Mouse (Mus musculus) megakaryocyte-erythroid progenitor cell, adult 5-6 weeks (primary cell): Measurements from ENCODE around the gene Eml3. TPM values are rescaled to one million over a fixed set of nuclear protein-coding genes. Genes with fewer than 3 reads are reported as not detected.
"Not testable (repeated sequence)": the region's sequence is repeated elsewhere in the genome, so short reads cannot be mapped to it uniquely, and the experiment has no call there.

Experiments used
- ATAC-seq: replicated peaks from 2 replicates; pipeline ENCODE4 v1.8.0; 2016; ENCODE audit warnings: mild to moderate bottlenecking, inconsistent platforms; ENCODE audit not compliant: severe bottlenecking, poor library complexity, low FRiP score, low TSS enrichment
- total RNA-seq, 2 experiments: library from RNA; stranded (forward) in 1 of 2; stranded (reverse) in 1 of 2; fragments of 200-1000, 215-1000 nt in 1 of 2; fragments of >200 nt in 1 of 2; fragmentation: Nextera tagmentation in 1 of 2; gene quantifications; 2 replicates each; pipeline ENCODE4 v1.2.3; 2014 to 2017

The Eml3 gene
- 29.3 and 45.8 TPM in 2 replicates for total RNA-seq (2014; fragmentation: Nextera tagmentation)
- 14.5 and 23.6 TPM in 2 replicates for total RNA-seq (2017)

DNA sequence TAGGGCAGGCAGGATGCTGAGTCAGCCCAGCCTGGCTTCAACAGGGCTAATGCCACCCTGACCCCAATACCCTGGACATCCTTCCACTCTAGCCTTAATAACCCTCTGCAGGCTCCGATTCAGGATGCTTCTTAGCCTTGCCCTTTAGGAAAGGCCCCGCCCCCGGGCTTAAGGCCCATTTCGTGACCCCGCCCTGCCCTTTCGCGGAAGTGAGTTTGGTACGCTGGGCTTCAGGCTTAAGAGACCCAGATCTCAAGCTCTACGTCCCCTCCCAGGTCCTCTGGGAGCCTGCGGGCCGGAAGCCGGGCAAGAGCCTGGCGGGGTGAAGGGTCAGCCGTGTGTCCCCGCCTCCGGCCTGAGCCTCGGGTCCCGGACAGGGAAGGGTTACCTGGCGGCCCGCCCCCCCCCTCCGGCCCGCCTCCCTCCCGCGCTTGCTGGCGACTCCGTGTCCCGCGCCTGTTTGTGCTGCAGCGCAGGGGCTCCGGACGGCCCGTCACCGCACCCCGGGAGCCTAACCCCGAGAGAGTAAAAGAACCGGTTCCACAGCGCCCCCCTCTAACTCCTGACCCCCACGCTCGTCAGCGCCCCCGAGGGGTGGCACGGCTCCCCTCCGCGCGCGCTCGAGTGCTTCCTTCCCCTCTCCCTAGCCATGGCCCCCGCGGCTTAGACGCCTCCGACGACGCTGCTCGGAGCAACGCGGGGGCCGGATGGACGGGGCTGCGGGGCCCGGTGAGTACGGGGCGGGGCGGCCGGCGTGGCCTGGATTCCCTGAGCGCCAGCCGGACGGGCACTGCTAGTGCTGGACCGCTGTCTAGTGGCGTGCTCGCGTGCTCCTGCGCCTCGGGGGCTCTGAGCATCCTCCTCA, at the start of gene Eml3, which contains the start of gene Rom1:
Gene Eml3, plus strand, starts transcription at position 329 of the 865 bp plus-strand sequence.
Gene Rom1, minus strand, starts transcription at position 133 of the 865 bp plus-strand sequence.
- ATAC-seq: peak; percentile 36

DNA sequence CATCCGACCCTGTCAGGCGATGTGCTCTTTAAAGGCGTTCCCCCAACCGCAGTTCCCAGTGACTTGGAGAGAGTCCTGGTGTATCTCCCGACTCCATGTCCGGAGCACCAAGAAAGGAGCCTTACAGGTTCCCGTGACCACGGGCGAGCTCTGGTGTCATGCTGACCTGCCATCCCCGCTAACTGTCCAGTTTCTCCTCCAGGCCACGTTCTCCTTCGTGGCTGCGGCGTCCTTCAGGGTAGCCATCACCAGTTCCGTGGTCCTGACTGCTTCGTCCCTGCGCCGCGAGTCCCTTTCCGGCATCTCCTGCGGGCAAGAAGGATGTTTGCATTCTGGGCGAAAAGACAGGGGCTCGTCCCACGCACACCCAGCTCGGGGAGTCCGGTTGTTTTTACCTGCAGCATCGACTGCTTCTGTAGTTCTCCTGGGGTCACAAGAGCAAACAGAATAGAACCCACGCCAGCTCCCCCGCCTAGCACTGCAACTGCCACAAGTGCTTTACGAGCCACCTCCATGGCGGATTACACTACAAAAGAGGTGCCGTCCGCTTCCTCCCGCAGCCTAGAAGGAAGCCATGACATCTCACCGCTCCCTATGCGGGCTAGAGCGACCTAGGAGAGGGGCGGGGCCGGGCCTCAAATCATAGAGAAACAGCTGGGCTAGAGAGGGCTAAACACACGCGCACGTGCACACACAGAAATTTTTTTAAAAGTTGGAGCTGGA, 48.9 kb upstream of the Eml3 start, which contains the start of gene Uqcc3:
Gene Uqcc3, minus strand, starts transcription at position 613 of the 723 bp plus-strand sequence.
- ATAC-seq: peak; percentile 98

DNA sequence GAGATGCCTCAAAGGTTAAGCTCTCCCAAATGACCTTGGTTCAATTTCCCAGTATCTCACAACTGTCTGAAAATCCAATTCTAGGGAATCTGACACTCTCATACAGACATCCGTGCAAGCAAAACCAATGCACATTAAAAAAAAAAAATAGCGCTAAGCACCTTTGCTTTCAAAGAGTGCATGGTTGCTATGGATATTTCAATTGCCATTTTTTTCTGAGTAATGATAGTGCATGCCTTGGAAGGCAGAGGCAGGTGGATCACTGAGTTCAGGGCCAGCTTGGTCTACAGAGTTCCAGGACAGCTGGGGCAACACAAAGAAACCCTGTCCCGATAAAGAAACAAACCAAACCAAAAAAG, 48.3 kb upstream of the Eml3 start:
- ATAC-seq: peak; percentile 28; the same call in 1 of the 2 replicates

DNA sequence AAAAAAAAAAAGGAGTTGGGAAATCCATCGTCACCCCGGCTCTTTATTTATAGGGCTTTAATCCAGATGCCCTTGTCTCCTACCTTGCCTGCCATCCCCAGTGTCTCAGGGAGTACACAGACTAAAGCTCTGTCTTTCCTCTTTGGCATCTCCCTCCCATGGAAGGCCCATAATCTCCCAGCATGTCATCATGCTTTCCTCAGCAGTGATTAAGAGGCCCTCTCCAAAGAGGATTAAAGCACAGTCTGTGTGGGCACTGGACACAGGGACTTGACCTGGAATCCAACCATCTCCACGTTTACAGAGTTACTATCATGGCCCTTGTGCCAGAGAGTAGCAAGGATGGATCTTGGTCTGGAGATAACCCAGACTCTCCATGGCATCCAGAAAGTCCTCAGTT, 45.7 kb upstream of the Eml3 start, which contains the start of the genes Lbhd1 and Gm49403:
Gene Lbhd1, plus strand, starts transcription at position 117 of the 400 bp plus-strand sequence.
Gene Gm49403, plus strand, starts transcription at position 315 of the 400 bp plus-strand sequence.
- ATAC-seq: no peak

DNA sequence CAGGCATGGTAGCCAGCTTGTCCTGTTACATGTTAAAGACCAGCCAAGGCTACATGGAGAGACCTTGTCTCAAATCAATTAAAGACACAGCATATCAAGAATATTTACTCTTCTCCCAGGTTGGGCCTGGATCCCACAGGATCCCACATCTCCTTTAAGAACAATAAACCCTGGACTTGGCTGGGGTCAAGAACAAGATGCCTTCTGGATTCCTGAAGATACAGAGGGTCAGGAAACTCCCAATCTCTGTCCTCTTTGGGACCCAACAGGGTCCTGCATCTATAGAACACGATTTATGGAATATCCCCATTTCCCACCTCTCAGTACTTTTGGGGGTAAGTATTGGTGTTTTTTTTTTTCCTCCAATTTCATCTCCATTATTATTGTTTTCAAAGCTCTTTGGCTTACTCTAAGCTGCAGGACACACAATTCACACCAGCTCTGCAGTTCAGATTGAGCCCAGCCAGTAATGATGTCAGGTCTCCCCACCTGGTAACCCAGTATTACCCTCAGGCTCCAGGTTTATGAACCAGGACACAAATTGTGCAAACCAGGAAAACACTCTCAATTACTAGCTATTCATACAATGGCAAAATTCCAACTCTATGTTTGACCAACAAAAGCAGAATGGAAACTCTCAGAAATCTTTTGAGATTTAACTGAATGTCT, 42.3 kb upstream of the Eml3 start:
- ATAC-seq: no peak

DNA sequence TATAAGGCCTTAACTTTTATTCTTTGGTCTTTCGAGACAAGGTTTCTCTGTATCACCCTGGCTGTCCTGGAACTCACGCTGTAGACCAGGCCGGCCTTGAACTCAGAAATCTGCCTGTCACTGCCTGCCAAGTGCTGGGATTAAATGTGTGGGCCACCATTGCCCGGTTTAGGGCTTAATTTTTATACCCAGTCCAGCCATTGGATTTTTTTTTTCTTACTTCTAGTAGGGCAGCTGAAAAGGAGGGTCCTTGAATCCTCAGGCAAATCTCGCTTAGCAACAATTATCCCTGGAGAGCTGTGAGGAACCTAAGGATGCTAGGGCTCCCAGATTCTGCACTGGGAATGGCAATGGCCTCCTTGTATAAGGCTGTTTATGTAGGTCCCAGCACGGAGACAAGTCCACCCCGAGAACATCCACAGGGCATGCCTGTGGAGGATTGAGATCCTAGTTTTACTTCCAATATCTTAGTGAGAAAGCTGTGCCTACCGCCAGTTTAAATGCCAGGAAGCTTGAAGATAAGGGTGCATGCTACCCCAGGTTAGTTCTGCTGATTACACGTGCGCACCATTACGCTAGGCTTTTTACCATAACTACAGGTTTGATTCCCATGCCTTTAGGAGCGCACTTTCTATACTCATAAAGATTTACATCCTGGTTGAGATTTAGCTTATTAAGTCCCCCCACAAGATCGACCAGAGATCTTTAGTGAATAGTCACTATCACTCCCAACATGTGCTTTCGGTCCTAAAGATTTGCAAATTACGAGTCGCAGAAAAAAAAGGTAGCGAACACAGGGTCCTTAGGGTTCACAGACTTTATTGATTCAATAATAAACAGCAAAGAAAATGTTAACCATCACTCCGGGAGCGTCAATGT, 41.5 kb upstream of the Eml3 start:
- ATAC-seq: peak; percentile 34

DNA sequence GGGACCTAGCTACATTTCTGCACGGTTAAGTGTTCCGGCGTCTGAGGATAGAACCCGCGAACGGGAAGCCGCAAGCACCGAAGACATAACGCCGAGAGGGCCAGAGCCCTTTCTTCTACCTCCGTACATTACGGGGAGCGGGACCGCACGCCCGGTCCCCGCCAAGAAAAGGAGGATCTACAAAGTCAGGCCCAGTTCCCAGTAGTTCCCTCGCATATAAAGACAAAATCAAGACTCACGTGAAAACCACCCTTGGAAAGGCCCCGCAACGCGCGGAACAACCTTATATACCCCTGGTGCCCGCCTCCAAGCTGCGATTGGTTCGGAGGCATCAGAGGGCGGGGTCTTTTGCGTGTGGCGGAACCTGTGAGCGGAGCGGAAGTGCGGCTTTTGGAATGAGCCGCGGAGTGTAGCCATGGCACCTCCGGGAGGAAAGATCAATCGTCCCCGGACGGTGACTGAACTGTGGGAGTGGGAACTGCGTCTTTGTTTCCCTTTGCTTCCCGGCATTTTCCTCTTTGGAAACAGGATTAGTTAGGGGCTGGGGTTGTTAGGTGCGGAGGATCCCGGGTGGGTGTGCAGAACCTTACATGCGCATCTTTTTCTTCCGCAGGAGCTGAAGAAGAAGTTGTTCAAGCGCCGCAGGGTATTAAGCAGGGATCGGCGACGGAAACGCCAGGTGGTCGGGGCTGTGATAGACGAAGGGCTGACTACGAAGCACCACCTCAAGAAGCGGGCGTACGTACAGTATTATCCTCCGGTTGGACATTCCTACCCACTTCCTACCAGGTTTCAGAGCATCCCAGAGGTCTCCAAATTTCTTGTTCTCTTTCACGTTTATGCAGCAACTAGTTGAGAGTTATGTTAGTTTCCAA, 40.6 kb upstream of the Eml3 start, which contains the start of the genes 1810009A15Rik and Gm49416:
Gene 1810009A15Rik, plus strand, starts transcription at position 343 of the 875 bp plus-strand sequence.
Gene Gm49416, plus strand, starts transcription at position 416 of the 875 bp plus-strand sequence.
- peak; percentile 87 for ATAC-seq

DNA sequence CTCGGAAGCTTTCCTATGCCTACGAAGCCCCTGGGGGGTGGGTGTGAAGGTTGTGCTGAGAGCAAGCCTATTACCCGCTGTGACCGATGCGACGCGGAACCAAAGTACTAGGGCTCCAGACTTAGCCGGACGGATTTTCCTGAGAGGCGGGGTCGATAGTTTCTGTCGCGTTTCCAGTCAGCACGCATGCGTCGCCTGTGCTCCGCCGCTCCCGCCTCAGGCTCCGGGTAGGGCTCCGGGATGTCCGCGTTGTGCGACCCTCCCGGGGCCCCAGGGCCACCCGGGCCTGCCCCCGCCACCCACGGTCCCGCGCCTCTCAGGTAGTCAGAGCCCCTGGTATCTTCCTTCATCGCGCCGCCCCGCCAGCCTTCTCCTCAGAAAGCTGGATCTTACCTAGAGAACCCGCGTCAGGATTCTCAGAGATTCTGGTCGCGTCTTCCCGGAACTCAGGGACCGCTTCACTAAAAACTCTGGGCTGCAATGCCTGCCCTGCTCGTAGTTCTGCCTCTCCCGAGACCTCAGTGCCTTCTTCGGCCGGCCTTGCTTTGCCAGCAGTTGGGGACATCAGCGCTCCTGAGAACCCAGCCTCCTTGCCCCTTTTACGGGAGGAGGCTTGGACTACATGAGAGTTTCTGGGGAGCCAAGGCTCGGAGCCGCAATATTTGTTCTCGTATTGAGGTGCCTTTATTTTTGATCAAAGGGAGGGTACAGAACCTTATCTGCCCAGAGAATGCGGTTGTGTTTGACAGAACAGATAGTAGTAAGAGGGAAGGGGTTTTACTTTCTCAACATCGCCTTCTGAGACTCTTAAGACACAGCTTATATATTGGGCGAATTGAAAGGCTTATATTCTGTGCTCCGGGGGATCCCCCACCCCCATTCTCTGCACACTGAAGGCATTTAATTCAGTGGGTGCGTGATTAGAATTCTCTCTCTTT, 36.3 kb upstream of the Eml3 start, which contains the start of gene Ints5:
Gene Ints5, plus strand, starts transcription at position 177 of the 938 bp plus-strand sequence.
- ATAC-seq: peak; percentile 36

DNA sequence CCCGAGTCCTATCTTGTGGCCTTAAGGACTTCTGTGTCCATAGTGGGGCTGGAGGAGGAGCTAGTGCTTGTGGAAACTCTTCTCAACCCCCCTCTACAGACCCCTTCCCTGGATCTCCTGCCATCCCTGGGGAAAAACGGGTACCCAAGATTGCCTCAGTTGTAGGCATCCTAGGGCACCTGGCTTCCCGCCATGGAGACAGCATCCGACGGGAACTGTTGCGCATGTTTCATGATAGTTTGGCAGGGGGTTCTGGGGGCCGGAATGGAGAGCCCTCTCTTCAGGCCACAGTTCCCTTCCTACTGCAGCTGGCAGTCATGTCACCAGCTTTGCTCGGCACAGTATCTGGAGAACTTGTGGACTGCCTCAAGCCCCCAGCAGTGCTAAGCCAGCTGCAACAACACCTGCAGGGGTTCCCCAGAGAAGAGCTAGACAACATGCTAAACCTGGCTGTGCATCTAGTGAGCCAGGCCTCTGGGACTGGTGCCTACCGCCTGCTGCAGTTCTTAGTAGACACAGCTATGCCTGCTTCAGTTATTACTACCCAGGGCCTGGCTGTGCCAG, 33.9 kb upstream of the Eml3 start:
- ATAC-seq: no peak

DNA sequence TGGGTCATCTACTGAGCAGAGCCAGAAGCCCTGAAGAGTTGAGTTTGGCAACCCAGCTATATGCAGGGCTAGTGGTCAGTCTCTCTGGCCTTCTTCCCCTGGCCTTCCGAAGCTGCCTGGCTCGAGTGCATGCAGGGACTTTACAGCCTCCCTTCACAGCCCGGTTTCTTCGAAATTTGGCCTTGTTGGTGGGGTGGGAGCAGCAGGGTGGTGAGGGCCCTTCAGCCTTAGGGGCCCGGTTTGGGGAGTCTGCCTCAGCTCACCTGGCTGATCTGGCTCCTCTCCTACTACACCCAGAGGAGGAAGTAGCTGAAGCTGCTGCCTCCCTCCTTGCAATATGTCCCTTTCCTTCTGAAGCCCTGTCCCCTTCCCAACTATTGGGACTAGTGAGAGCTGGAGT, 33.1 kb upstream of the Eml3 start:
- ATAC-seq: not testable (repeated sequence)

DNA sequence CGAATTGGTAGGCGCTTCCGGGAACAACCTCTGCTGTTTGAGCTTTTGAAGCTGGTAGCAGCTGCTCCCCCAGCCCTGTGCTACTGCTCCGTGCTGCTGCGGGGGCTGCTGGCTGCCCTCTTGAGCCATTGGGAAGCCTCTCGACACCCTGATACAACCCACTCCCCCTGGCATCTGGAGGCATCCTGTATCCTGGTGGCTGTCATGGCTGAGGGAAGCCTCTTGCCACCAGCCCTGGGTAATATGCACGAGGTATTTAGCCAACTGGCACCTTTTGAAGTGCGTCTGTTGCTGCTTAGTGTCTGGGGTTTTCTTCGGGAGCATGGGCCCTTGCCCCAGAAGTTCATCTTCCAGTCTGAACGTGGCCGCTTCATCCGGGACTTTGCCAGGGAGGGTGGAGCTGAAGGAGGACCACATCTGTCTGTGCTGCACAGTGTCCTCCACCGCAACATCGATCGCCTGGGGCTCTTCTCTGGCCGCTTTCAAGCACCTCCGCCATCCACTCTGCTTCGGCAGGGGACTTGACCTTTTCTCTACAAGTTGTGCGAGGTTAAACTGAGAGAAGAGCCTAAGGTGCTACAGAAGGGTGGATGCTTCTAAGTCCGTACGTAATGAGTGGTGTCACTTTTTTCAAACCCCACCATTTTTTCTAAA, 32.0 kb upstream of the Eml3 start:
- peak; percentile 13; the same call in 1 of the 2 replicates for ATAC-seq

DNA sequence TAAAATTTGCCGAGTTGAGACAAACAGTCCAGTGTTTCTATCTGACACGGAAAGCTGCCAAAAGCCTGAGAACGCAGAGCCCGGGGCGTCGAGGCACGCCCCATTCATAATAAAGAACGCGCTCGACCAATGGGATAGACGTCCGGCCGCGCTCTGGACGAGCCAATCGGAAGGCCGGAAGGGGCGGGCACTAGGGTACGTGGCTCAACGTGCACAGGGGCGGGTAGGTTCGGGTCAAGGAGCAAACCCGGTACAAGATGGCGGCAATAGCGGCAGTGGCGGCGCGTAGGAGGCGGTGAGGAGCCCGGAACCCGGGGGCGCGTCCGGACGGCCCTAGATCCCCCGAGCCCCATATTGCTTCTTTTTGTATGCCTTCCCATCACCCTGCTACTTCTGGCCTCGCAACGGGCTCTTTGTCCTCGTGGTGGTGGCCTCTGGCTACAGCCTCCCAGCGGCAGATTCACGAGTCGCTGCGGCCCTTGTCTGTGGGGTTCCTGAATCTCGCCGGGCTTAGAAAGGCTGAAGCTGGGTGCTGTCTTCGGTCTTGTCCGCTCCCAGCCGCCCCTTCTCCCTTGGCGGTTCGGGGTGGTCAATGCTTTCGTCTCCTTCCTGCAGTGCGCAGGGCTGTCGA, 31.4 kb upstream of the Eml3 start, which contains the start of gene Ganab:
Gene Ganab, plus strand, starts transcription at position 207 of the 631 bp plus-strand sequence.
- ATAC-seq: peak; percentile 97

DNA sequence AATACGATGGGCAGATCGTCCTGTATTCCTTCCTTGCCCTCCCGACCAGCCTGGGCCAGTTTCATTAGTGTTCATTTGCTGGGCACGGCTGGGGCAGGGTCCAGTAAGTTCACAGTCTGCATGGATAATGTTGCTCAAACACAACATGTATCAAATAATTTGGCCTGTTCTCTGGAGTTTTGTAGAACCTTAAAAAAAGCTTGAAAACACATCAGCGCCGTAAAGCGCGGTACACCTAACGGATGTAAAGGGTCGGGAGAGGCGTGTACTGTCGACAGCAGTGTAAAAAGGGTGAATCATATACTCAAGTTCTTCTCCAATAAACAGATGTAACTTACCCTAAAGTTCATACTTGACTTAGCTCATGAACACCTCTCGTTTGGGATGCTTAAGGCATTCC, 30.8 kb upstream of the Eml3 start:
- no peak for ATAC-seq

DNA sequence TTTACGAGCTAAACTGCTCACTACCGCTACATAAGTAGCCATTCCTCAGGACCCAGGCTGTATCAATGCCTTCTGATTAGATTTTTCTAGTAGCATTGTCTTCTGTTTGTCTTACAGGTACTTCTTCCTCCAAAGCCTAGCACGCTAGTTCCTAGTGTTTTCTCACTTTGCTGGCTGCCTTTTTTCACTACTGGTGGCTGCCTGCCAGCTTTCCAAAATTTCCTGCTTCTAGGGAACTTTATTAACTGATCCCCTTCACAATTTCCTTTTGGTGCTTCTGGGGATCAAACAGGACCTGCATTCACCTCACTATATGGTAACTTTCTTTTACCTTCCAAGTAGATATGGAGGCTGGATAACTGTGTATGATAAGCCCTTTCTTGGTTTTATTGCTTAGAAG, 30.3 kb upstream of the Eml3 start:
- ATAC-seq: no peak

DNA sequence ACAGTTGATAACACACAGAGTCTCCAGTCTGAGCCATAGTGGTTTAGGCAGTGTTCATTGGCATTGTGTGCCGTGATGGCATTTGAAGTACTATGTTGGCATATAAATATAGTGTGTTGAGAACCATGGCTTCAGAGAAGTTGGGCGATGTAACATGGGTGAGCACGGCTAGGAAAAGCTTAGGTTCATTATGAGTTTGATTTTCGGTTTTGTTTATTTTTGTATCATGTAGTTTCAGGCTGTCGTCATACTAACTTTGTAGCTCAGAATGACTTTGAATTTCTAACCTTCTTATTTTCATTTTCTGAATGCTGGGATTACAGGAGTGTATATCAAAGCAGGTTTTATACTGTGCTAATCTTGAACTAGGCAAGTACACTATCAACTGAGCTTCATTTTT, 25.9 kb upstream of the Eml3 start:
- no peak for ATAC-seq
